Mouse (Mus musculus): ENCODE results near the gene Sumo2. TPM values are rescaled to one million over a fixed set of nuclear protein-coding genes. Genes with fewer than 3 reads are reported as not detected.
"Not testable (repeated sequence)": the region's sequence is repeated elsewhere in the genome, so short reads cannot be mapped to it uniquely, and the experiment has no call there.

The Sumo2 gene
- total and polyA plus RNA-seq, 2 experiments from 2014 or later = 543 to 1,028 TPM

GRCm38 (mm10) chr11:115502636-115503035, 33.4 kb downstream of the Sumo2 start:
- WGBS = 97% methylated on average over 6 of the region's 6 CpGs
- no peaks in the 10 kb centered on the region for H3K9me3 ChIP-seq (ENCODE audit: low read length)

DNA sequence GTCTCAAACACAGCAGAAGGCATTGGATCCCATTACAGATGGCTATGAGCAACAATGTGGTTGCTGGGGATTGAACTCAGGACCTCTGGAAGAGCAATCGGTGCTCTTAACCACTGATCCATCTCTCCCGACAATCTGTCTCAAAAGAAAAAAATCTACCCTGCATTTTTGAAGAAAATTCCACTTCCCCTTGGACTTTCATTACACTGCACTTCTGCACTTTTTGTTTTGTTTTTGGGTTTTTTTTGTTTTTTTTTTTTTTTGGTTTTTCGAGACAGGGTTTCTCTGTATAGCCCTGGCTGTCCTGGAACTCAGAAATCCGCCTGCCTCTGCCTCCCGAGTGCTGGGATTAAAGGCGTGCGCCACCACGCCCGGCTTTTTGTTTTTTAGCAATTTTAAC, 39.5 kb downstream of the Sumo2 start:
- H3K27me3 ChIP-seq (ENCODE audit: insufficient read depth, low read length); H3K4me2 ChIP-seq (ENCODE audit: low read depth, low read length, poor library complexity, severe bottlenecking); H3K27ac ChIP-seq (ENCODE audit: low read depth, low read length); H3K4me1 ChIP-seq (ENCODE audit: insufficient read depth, low read length); H3K9ac ChIP-seq (replicated peaks; ENCODE audit: low read length, poor library complexity, severe bottlenecking); ATAC-seq (ENCODE audit: low FRiP score); DNase-seq (ENCODE audit: low spot score); H3K4me3 ChIP-seq (ENCODE audit: low read depth, low read length); H3K9me3 ChIP-seq (ENCODE audit: low read length): not testable (repeated sequence)
- H3K36me3 ChIP-seq (ENCODE audit: insufficient read depth, low read length) = peaks cover 35% of the 10 kb centered on the region
- WGBS = 88% methylated on average over 9 of the region's 9 CpGs

More at GRCm38 (mm10) chr11:115502636-115503035, 33.4 kb downstream of the Sumo2 start:
- Histone ChIP-seq H3K36me3 (ENCODE audit: insufficient read depth, low read length) (peaks cover 37% of the 10 kb centered on the region), H3K27me3 (ENCODE audit: insufficient read depth, low read length) (no peaks in the 10 kb centered on the region), H3K4me2 (ENCODE audit: low read depth, low read length, poor library complexity, severe bottlenecking) (no peak overlapping the region), H3K4me1 (ENCODE audit: insufficient read depth, low read length) (no peaks in the 10 kb centered on the region), H3K27ac (ENCODE audit: low read depth, low read length) (no peak overlapping the region), H3K4me3 (ENCODE audit: low read depth, low read length) (no peak overlapping the region), H3K9ac (replicated peaks; ENCODE audit: low read length, poor library complexity, severe bottlenecking) (no peak overlapping the region)
- no peak for TF ChIP-seq CTCF (IDR thresholded peaks at IDR 0.05)
- ATAC-seq (ENCODE audit: low FRiP score) (no peak), DNase-seq (ENCODE audit: low spot score) (no peak)

DNA sequence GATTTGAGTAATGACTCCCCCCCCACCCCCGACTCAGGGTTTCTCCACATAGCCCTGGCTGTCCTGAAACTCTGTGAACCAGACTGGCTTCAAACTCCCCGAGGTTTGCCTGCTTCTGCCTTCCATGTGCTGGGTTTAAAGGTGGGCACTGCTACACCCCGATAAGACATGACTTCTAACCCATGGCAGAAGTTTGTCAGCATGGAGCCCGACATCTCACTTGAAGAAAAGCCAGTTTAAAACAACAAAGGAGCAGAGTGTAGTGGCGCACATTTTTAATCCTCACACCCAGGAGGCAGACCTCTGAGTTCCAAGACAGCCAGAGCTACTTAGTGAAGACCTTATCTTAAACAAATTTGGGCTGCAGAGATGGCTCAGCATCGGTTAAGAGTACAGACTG, 43.7 kb downstream of the Sumo2 start:
- H3K4me3 ChIP-seq (ENCODE audit: low read depth, low read length) = peak overlapping the region; percentile 64
- no peak overlapping the region for H3K27ac ChIP-seq (ENCODE audit: low read depth, low read length)
- H3K4me2 ChIP-seq (ENCODE audit: low read depth, low read length, poor library complexity, severe bottlenecking) = peak overlapping the region; percentile 68
- DNase-seq (ENCODE audit: low spot score) (no peak), ATAC-seq (ENCODE audit: low FRiP score) (no peak)
- TF ChIP-seq CTCF (IDR thresholded peaks at IDR 0.05) = no peak
- WGBS = 40% methylated on average over 6 of the region's 6 CpGs
- peaks cover 4% of the 10 kb centered on the region; the same call in 1 of the 2 replicates for H3K4me1 ChIP-seq (ENCODE audit: insufficient read depth, low read length)
- H3K27me3 ChIP-seq (ENCODE audit: insufficient read depth, low read length) = no peaks in the 10 kb centered on the region
- H3K36me3 ChIP-seq (ENCODE audit: insufficient read depth, low read length) = peaks cover 14% of the 10 kb centered on the region
- H3K9me3 ChIP-seq (ENCODE audit: low read length) = no peaks in the 10 kb centered on the region
- no peak overlapping the region for H3K9ac ChIP-seq (replicated peaks; ENCODE audit: low read length, poor library complexity, severe bottlenecking)

DNA sequence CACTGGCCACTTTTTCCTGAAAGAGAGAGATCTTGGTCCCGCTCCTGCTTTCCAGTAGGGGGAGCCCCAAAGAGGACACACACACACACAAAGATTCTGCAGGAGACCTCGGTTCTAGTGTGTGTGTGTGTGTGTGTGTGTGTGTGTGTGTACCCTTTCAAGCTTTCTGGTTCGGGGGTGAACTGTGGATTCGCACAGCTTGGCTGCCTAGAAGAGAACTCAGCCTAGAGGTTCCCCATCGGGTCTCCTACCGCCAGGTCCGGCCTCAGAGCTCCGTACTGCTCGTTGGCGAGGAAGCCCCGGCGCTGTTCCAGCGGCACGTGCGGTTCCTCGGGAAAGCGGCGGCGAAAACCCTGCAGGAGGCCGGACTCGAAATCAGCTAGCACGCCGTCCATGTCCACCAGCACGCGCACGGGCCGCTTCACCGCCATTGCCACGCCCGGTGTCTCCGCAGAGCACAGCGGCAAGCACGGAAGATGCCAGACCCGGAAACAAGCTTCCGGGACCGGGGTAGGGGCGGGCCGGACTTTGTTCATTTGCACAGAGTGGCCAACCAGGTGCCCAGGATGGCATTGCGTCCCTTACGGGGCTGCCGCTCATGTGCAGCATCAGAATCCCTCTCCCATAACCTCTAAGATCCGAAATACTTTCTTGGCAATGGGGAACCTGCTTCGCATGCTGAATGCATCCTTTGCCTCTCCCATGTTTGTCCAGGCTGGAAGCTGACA, 44.6 kb downstream of the Sumo2 start, which contains the start of gene Nt5c:
Gene Nt5c, minus strand, starts transcription at position 507 of the 728 bp plus-strand sequence.
- H3K9ac ChIP-seq (replicated peaks; ENCODE audit: low read length, poor library complexity, severe bottlenecking) = peak within 1 kb of the TSS; percentile 74
- under 1% methylated on average over 43 of the region's 43 CpGs for WGBS
- H3K4me1 ChIP-seq (ENCODE audit: insufficient read depth, low read length) = peaks cover 4% of the 10 kb centered on the region; the same call in 1 of the 2 replicates
- H3K9me3 ChIP-seq (ENCODE audit: low read length) = no peaks in the 10 kb centered on the region
- H3K27me3 ChIP-seq (ENCODE audit: insufficient read depth, low read length) = no peaks in the 10 kb centered on the region
- peak; percentile 89 for TF ChIP-seq CTCF (IDR thresholded peaks at IDR 0.05)
- peak; percentile 85 for DNase-seq (ENCODE audit: low spot score)
- peaks cover 10% of the 10 kb centered on the region for H3K36me3 ChIP-seq (ENCODE audit: insufficient read depth, low read length)
- ATAC-seq (ENCODE audit: low FRiP score) = peak; percentile 90
- H3K4me2 ChIP-seq (ENCODE audit: low read depth, low read length, poor library complexity, severe bottlenecking) = peak within 1 kb of the TSS; percentile 68
- peak within 1 kb of the TSS; percentile 64 for H3K4me3 ChIP-seq (ENCODE audit: low read depth, low read length)
- peak within 1 kb of the TSS; percentile 91 for H3K27ac ChIP-seq (ENCODE audit: low read depth, low read length)

DNA sequence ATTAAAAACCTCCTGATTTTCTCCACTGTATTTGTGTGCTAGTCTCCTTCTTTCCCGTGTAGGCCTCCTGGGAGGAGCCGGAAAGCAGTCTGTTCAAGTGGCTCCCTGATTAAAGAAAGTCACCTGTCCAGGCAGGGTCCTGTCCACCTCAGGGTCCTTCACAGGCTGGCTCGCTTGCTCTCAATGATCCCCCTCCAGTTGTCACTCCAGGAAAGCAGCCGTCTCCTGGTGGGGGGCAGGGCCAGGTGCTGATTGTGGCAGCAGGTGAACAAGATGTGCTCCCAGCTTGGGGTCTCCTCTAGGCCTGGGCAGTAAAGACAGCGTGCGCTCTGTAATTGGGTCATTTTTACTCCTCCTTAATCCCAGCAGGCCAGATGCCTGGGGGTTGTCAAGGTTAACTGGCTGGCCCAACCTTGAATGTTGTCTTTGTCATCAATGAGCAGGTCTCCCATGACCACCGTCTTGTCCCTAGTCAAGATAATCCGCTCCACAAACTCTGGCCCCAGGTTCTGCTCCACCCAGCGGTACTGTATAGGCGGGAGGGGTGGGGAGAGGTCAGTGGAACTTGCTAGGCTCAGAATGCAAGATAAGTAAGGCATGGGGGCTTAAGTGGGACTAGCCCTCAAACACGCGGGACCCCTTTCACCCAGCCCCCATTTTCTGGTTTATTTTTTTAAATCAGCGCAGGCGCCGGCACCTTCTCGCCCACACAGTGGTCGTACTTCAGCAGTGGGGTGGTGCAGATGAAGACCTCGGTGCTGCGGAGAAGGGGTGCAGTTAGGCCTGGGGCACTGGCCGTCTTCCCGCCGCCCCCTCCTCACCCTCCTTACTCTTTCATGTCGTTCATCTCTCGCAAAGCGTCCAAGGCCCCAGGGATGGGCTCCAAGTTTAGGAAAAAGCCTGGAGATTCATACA, 45.4 kb downstream of the Sumo2 start:
- peaks cover 4% of the 10 kb centered on the region; the same call in 1 of the 2 replicates for H3K4me1 ChIP-seq (ENCODE audit: insufficient read depth, low read length)
- H3K9me3 ChIP-seq (ENCODE audit: low read length) = no peaks in the 10 kb centered on the region
- TF ChIP-seq CTCF (IDR thresholded peaks at IDR 0.05) = no peak
- H3K4me2 ChIP-seq (ENCODE audit: low read depth, low read length, poor library complexity, severe bottlenecking) = peak overlapping the region; percentile 68
- no peaks in the 10 kb centered on the region for H3K27me3 ChIP-seq (ENCODE audit: insufficient read depth, low read length)
- peak overlapping the region; percentile 74 for H3K9ac ChIP-seq (replicated peaks; ENCODE audit: low read length, poor library complexity, severe bottlenecking)
- ATAC-seq (ENCODE audit: low FRiP score) (peak; percentile 51), DNase-seq (ENCODE audit: low spot score) (no peak)
- peak overlapping the region; percentile 64 for H3K4me3 ChIP-seq (ENCODE audit: low read depth, low read length)
- peaks cover 13% of the 10 kb centered on the region for H3K36me3 ChIP-seq (ENCODE audit: insufficient read depth, low read length)
- H3K27ac ChIP-seq (ENCODE audit: low read depth, low read length) = peak overlapping the region; percentile 91; the same call in 1 of the 2 replicates
- 20% methylated on average over 25 of the region's 25 CpGs for WGBS

Data from midbrain, postnatal 0 days (tissue).